In the genomic region with DNA sequence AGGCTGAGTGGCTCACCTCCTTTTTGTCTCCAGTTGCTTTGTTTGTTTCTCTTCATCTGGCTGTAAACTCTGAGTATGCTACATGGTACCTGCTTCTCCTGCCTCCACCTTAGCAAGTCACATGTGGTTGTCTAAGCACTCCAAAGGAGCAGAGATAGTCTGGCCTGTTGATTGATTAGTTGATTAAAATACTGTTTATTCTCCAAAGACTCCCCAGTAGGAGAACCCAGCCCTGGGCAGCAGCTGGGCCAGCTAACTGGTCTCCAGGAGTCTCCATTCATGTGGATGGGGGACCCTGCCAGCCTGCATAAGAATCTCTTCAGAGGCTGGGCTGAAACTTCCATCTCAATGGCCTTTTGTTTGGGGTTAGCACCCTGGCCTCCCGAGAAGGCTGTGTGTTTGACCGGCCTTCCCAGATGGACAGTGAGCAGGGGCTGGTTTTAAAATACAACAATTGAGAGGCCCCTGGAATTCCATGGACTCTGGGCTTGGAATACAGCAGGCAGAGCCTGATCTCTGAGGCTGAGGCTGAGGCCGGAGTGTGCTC, we compare ENCODE assay signal across 11 mouse cellular contexts. TPM values are rescaled to one million over a fixed set of nuclear protein-coding genes. Genes with fewer than 3 reads are reported as not detected.
DNase-seq lines count a peak whose midpoint lies in the region; ATAC-seq lines count a peak whose summit lies in the region.
"Had no signal": no experiment of that assay in that cellular context is flagged by ENCODE, and none has a peak within 500 bp of the region (broad histone marks: within the 10 kb centered on the region; RNA-seq: fewer than 3 reads in every experiment).

No protein-coding gene starts in this region.

- peak overlapping the region; percentile 46 for H3K4me2 ChIP-seq in heart, embryonic 14.5 days (ENCODE audit: low read length)
- H3K4me2 ChIP-seq in hindbrain, embryonic 15.5 days: no peak overlapping the region
- H3K4me2 ChIP-seq in stomach, embryonic 15.5 days: no peak overlapping the region

- intact Hi-C loops in heart, postnatal 10 days (cut with DNase I): loop anchor here (5.0 kb wide), 3 partner anchors 95 to 220 kb away; no protein-coding TSS in a partner anchor

- no peaks in the 10 kb centered on the region for H3K36me3 ChIP-seq in heart, embryonic 14.5 days (ENCODE audit: control insufficient read depth, insufficient read depth, low read length)
- H3K36me3 ChIP-seq in hindbrain, embryonic 15.5 days: no peaks in the 10 kb centered on the region
- no peaks in the 10 kb centered on the region for H3K36me3 ChIP-seq in stomach, embryonic 15.5 days

- no peak overlapping the region for H3K4me3 ChIP-seq in heart, embryonic 14.5 days (ENCODE audit: control insufficient read depth in 1 of 2, insufficient read depth in 1 of 2, low read depth in 1 of 2, low read length in 2 of 2)
- H3K4me3 ChIP-seq in hindbrain, embryonic 15.5 days: no peak overlapping the region
- H3K4me3 ChIP-seq in stomach, embryonic 15.5 days (replicated peaks): no peak overlapping the region

- peak overlapping the region; percentile 79 to 86 for H3K27ac ChIP-seq in heart, embryonic 14.5 days (replicated peaks in 1 of 2; ENCODE audit: control insufficient read depth in 1 of 2, insufficient read depth in 1 of 2, low read depth in 2 of 2, low read length in 2 of 2)
- peak overlapping the region; percentile 64 for H3K27ac ChIP-seq in hindbrain, embryonic 15.5 days (replicated peaks)
- H3K27ac ChIP-seq in stomach, embryonic 15.5 days: 0 out of 2 replicates have a peak overlapping the region, but pooled peaks have one; percentile 9

- WGBS in heart, embryonic 14.5 days: 35% methylated on average over 3 of the region's 3 CpGs
- 23% methylated on average over 3 of the region's 3 CpGs for WGBS in hindbrain, embryonic 15.5 days
- whole genome bisulfite sequencing in stomach, embryonic 15.5 days: 42% methylated on average over 3 of the region's 3 CpGs

- DNase-seq in heart, postnatal 10 days: no peak
- peak; percentile 49 to 56 for DNase-seq in right cerebral cortex, postnatal 10 days (ENCODE audit: low spot score in 2 of 2)
- DNase-seq in right cerebral cortex, postnatal 4 days: no peak
- DNase-seq in adrenal gland, adult 8-10 months: no peak
- no peak for DNase-seq in cerebellum, adult 18-20 months
- DNase-seq: cerebellum, adult 2 months; thymus, adult 18-20 months had no signal

- peaks cover 33 to 51% of the 10 kb centered on the region in 2 experiments for H3K4me1 ChIP-seq in heart, embryonic 14.5 days (ENCODE audit: control insufficient read depth in 2 of 2, insufficient read depth in 2 of 2, low read length in 2 of 2)
- peaks cover 33% of the 10 kb centered on the region for H3K4me1 ChIP-seq in hindbrain, embryonic 15.5 days (replicated peaks)
- H3K4me1 ChIP-seq in stomach, embryonic 15.5 days: peaks cover 5% of the 10 kb centered on the region; the same call in 1 of the 2 replicates

- H3K27me3 ChIP-seq in heart, embryonic 14.5 days (ENCODE audit: control insufficient read depth, insufficient read depth, low read length): no peaks in the 10 kb centered on the region
- H3K27me3 ChIP-seq in hindbrain, embryonic 15.5 days: no peaks in the 10 kb centered on the region
- no peaks in the 10 kb centered on the region for H3K27me3 ChIP-seq in stomach, embryonic 15.5 days (replicated peaks)

- H3K9me3 ChIP-seq in heart, embryonic 14.5 days (ENCODE audit: control insufficient read depth, low read length): no peaks in the 10 kb centered on the region
- no peaks in the 10 kb centered on the region for H3K9me3 ChIP-seq in hindbrain, embryonic 15.5 days
- no peaks in the 10 kb centered on the region for H3K9me3 ChIP-seq in stomach, embryonic 15.5 days

- peak overlapping the region; percentile 6; the same call in 1 of the 2 replicates for H3K9ac ChIP-seq in heart, embryonic 14.5 days (ENCODE audit: low read length)
- no peak overlapping the region for H3K9ac ChIP-seq in hindbrain, embryonic 15.5 days
- H3K9ac ChIP-seq in stomach, embryonic 15.5 days: no peak overlapping the region

- ATAC-seq in heart, embryonic 14.5 days (ENCODE audit: insufficient number of reproducible peaks, insufficient read depth, low FRiP score, low read depth): 0 out of 2 replicates have a peak, but pooled peaks have one; percentile 2
- ATAC-seq in hindbrain, embryonic 15.5 days (ENCODE audit: low FRiP score, low read depth): no peak
- ATAC-seq in stomach, embryonic 15.5 days (ENCODE audit: insufficient read depth, low FRiP score, low read depth): no peak
- ATAC-seq: activated CD4-positive, CD25-positive, alpha-beta regulatory T cell, adult 4 months had no signal

RNA-seq across cellular contexts. Expression of a gene that starts 13.4 kb away (rescaled TPM):
- polyA plus RNA-seq in heart, embryonic 14.5 days (2014; fragmentation: Nextera tagmentation; extraction: Ambion mirVana): 46.8 and 48.7 TPM in 2 replicates
- 10 to 100 TPM; 62.7 to 67.0 TPM for total RNA-seq in heart, postnatal 10 days (2021)
- 37.5 and 43.5 TPM in 2 replicates for polyA plus RNA-seq in hindbrain, embryonic 15.5 days (2015; fragmentation: Nextera tagmentation; extraction: Ambion mirVana)
- polyA plus RNA-seq in stomach, embryonic 15.5 days (2015; fragmentation: Nextera tagmentation; extraction: Ambion mirVana): 53.1 and 56.0 TPM in 2 replicates
- total RNA-seq in adrenal gland, adult 8-10 months (2022): 10 to 100 TPM; 67.7 to 90.7 (median 77.9) TPM

Comparison
In these comparisons a context has a peak if more than half of its experiments do, and no peak if none do; other contexts are left out.
1. DNase-seq: peak in right cerebral cortex, postnatal 10 days (2 of 2); none in heart, postnatal 10 days (0 of 2), right cerebral cortex, postnatal 4 days (single experiment), adrenal gland, adult 8-10 months (single experiment) and cerebellum, adult 18-20 months (0 of 2).
2. H3K27ac ChIP-seq: peak in every context shown above with its lines; median percentile 82 in heart, embryonic 14.5 days; 64 in hindbrain, embryonic 15.5 days; 9 in stomach, embryonic 15.5 days.